Mouse (Mus musculus): ENCODE data around the gene BC005537.
A peak's percentile ranks its signal among the peaks of the same experiment; 100 is the strongest.
"Not testable (repeated sequence)": the region's sequence is repeated elsewhere in the genome, so short reads cannot be mapped to it uniquely, and the experiment has no call there.

Gene BC005537

GRCm38 (mm10) chr13:24801308-24801921 lies at the start of gene BC005537:
Gene BC005537 (plus strand): TSS chr13:24801657.
- DNase-seq = peak in 1 of 2 experiments; percentile 58

- DNase-seq = no peak
These were observed 44.7 kb upstream of the BC005537 start for GRCm38 (mm10) chr13:24756756-24757155.

GRCm38 (mm10) chr13:24757820-24758564 lies 43.5 kb upstream of the BC005537 start:
- no peak for DNase-seq

- no peak for DNase-seq
These were observed 42.0 kb upstream of the BC005537 start for GRCm38 (mm10) chr13:24759451-24759850.

GRCm38 (mm10) chr13:24760351-24760870 lies 41.0 kb upstream of the BC005537 start:
- DNase-seq = no peak

- DNase-seq = no peak
These were observed 40.4 kb upstream of the BC005537 start for GRCm38 (mm10) chr13:24761083-24761402.

- peak; percentile 85 to 90 for DNase-seq
These were observed 39.8 kb upstream of the BC005537 start, which contains the start of gene Gmnn for GRCm38 (mm10) chr13:24761403-24762227. Gene Gmnn (minus strand): TSS chr13:24761923.

- DNase-seq = no peak
These were observed 39.2 kb upstream of the BC005537 start for GRCm38 (mm10) chr13:24762254-24762653.

GRCm38 (mm10) chr13:24767809-24768208 lies 33.6 kb upstream of the BC005537 start:
- DNase-seq = not testable (repeated sequence)

- DNase-seq = not testable (repeated sequence)
These were observed 30.0 kb upstream of the BC005537 start for GRCm38 (mm10) chr13:24771482-24771881.

GRCm38 (mm10) chr13:24776146-24776844 lies 25.2 kb upstream of the BC005537 start:
- peak in 1 of 2 experiments; percentile 45 for DNase-seq

- DNase-seq = no peak
These were observed 23.4 kb upstream of the BC005537 start for GRCm38 (mm10) chr13:24778026-24778425.

GRCm38 (mm10) chr13:24778706-24779380 lies 22.6 kb upstream of the BC005537 start:
- no peak for DNase-seq

GRCm38 (mm10) chr13:24781916-24782315 lies 19.5 kb upstream of the BC005537 start:
- DNase-seq = no peak

GRCm38 (mm10) chr13:24786014-24786490 lies 15.4 kb upstream of the BC005537 start:
- peak in 1 of 2 experiments; percentile 19 for DNase-seq

- DNase-seq = no peak
These were observed 14.0 kb upstream of the BC005537 start for GRCm38 (mm10) chr13:24787477-24787876.

- DNase-seq = no peak
These were observed 10.1 kb upstream of the BC005537 start for GRCm38 (mm10) chr13:24791349-24791748.

- no peak for DNase-seq
These were observed 8.9 kb upstream of the BC005537 start for GRCm38 (mm10) chr13:24792411-24793045.

- DNase-seq = no peak
These were observed 2.8 kb upstream of the BC005537 start for GRCm38 (mm10) chr13:24798686-24799085.

- DNase-seq = no peak
These were observed 2.1 kb upstream of the BC005537 start for GRCm38 (mm10) chr13:24799378-24799777.

Data from spleen, adult 18-20 months (tissue).